Mouse (Mus musculus): ENCODE data around the gene Gramd4.

DNA sequence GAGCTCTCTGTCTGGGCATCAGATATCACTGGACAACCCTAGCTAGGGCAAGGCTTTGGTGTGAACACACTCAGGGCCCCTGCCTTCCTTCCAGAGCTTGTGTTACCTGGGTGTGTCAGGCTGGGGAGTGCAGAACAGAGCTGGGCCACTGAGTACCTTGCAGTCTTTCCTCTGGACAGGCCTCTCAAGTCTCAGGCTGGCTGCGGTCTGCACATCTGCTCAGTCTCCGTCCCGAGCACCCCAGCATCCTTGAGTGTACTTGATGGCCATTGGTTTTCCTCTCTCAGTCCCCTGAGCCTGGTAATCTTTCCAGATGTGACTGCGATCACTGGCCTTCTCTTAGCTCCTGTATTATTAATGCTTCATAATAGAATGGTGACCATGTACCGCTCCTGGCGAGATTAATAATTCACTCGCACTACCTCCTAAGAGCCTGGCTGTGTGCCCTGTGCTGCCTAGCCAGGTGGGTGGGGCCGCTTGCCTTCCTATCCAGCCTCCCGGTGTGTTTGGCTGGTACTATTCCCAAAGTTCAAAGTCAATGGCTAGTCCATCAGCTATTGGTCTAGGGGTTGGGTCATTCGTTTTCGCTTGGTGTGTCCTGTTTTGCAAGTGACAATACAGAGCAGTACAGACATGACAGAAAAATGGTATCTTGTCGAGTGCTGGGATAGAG, 34.6 kb downstream of the Gramd4 start:
- TF ChIP-seq MYOG (IDR thresholded peaks at IDR 0.05; ENCODE audit: control insufficient read depth, extremely low read depth, insufficient read length) = no peak
- TF ChIP-seq CTCF (IDR thresholded peaks at IDR 0.05; ENCODE audit: control insufficient read depth, insufficient read depth, insufficient read length) = no peak
- TF ChIP-seq CEBPB (IDR thresholded peaks at IDR 0.05; ENCODE audit: low read depth) = no peak
